In the genomic region with DNA sequence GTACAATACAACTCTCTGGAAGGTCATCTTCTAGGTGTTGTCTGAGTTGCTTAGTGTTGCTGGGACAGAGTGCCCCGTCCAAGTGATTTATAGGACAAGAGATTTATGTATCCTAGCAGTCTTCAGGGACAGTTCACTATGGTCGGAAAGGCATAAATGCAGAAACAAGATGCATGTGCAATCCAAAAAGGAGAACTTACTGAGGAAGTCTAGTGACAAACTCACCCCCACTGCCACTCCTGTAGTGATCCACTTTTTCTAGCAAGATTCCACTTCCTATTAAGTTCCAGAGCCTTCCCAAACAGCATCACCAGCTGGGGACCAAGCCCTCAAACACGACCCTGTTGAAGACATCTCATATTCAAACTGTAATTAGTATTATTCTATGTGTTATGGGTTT, we compare ENCODE assay signal across 28 mouse cellular contexts.
DNase-seq lines count a peak whose midpoint lies in the region; ATAC-seq lines count a peak whose summit lies in the region.
"Had no signal": no experiment of that assay in that cellular context is flagged by ENCODE, and none has a peak within 500 bp of the region (broad histone marks: within the 10 kb centered on the region; RNA-seq: fewer than 3 reads in every experiment).

No protein-coding gene starts in this region.

- H3K9me3 ChIP-seq in heart, embryonic 12.5 days (replicated peaks), result no peaks in the 10 kb centered on the region
- H3K9me3 ChIP-seq: embryonic facial prominence, embryonic 10.5 days; embryonic facial prominence, embryonic 12.5 days; forebrain, embryonic 10.5 days; forebrain, embryonic 12.5 days; G1E had no signal

- WGBS in heart, embryonic 12.5 days, result 68% methylated on average over 3 of the region's 3 CpGs

- DNase-seq in heart, adult 11 months, result peak; percentile 66
- DNase-seq in lung, postnatal 36 days, result peak; percentile 4
- DNase-seq in lung, postnatal 10 days, result no peak
- DNase-seq in testis, postnatal 10 days (ENCODE audit: low spot score), result no peak
- DNase-seq: adrenal gland, adult 2 months; adrenal gland, postnatal 10 days; adrenal gland, postnatal 25 days; B cell, adult 2 months; cerebellum, adult 11-12 months; cerebellum, adult 2 months; cerebellum, adult 9-10 months; cerebellum, postnatal 10 days; cerebellum, postnatal 25 days had no signal

- ATAC-seq in heart, embryonic 12.5 days (ENCODE audit: insufficient number of reproducible peaks, low FRiP score), result no peak
- peak; percentile 97 for ATAC-seq in megakaryocyte, adult 5-6 weeks (ENCODE audit: poor library complexity, severe bottlenecking)
- ATAC-seq in erythroblast, adult 5-6 weeks (replicated peaks; ENCODE audit: low FRiP score, poor library complexity, severe bottlenecking), result no peak
- ATAC-seq: activated CD4-positive, CD25-positive, alpha-beta regulatory T cell, adult 4 months; CD4-positive, CD25-positive, alpha-beta regulatory T cell, adult 4 months; forebrain, embryonic 14.5 days; forebrain, embryonic 16.5 days; Patski had no signal

- H3K36me3 ChIP-seq in heart, embryonic 12.5 days, result no peaks in the 10 kb centered on the region
- H3K36me3 ChIP-seq: embryonic facial prominence, embryonic 10.5 days; embryonic facial prominence, embryonic 12.5 days; forebrain, embryonic 10.5 days; forebrain, embryonic 12.5 days; G1E had no signal

- no peak overlapping the region for H3K4me2 ChIP-seq in heart, embryonic 12.5 days
- H3K4me2 ChIP-seq: embryonic facial prominence, embryonic 12.5 days; forebrain, embryonic 12.5 days had no signal

- H3K4me3 ChIP-seq in heart, embryonic 12.5 days, result no peak overlapping the region
- H3K4me3 ChIP-seq: embryonic facial prominence, embryonic 10.5 days; embryonic facial prominence, embryonic 12.5 days; erythroblast, embryonic 14.5 days; forebrain, embryonic 10.5 days; forebrain, embryonic 12.5 days had no signal

- H3K27ac ChIP-seq in heart, embryonic 12.5 days (ENCODE audit: poor library complexity, severe bottlenecking), result no peak overlapping the region
- H3K27ac ChIP-seq: embryonic facial prominence, embryonic 10.5 days; embryonic facial prominence, embryonic 12.5 days; forebrain, embryonic 10.5 days; forebrain, embryonic 12.5 days had no signal

- no peak overlapping the region for H3K9ac ChIP-seq in heart, embryonic 12.5 days
- H3K9ac ChIP-seq: embryonic facial prominence, embryonic 12.5 days; forebrain, embryonic 12.5 days had no signal

- no peaks in the 10 kb centered on the region for H3K4me1 ChIP-seq in heart, embryonic 12.5 days (replicated peaks)
- H3K4me1 ChIP-seq: embryonic facial prominence, embryonic 10.5 days; embryonic facial prominence, embryonic 12.5 days; forebrain, embryonic 10.5 days; forebrain, embryonic 12.5 days had no signal

- no peaks in the 10 kb centered on the region for H3K27me3 ChIP-seq in heart, embryonic 12.5 days (replicated peaks)
- H3K27me3 ChIP-seq: CH12.LX; embryonic facial prominence, embryonic 12.5 days; forebrain, embryonic 12.5 days had no signal

Comparison
In these comparisons a context has a peak if more than half of its experiments do, and no peak if none do; other contexts are left out.
1. DNase-seq: peak in heart, adult 11 months (single experiment) and lung, postnatal 36 days (single experiment); none in lung, postnatal 10 days (single experiment) and testis, postnatal 10 days (single experiment).